Mouse (Mus musculus) adrenal gland, postnatal 36 days (tissue): ENCODE data around the gene Ptchd4. TPM values are rescaled to one million over a fixed set of nuclear protein-coding genes. Genes with fewer than 3 reads are reported as not detected.

Experiments
- DNase-seq, 2 experiments: peaks; one replicate each; pipeline ENCODE4 v3.0.0; 2021; ENCODE audit warnings: mixed read lengths in 1 of 2
- total RNA-seq, 2 experiments: library from RNA; stranded (reverse); gene quantifications; 2 replicates each; pipeline ENCODE4 v1.2.3; 2021

The Ptchd4 gene
- total RNA-seq, 2 experiments from 2014 or later = 0.07 TPM; not detected in 1

- no peak for DNase-seq
Measured at GRCm38 (mm10) chr17:42427961-42428360, 112.2 kb downstream of the Ptchd4 start.

DNA sequence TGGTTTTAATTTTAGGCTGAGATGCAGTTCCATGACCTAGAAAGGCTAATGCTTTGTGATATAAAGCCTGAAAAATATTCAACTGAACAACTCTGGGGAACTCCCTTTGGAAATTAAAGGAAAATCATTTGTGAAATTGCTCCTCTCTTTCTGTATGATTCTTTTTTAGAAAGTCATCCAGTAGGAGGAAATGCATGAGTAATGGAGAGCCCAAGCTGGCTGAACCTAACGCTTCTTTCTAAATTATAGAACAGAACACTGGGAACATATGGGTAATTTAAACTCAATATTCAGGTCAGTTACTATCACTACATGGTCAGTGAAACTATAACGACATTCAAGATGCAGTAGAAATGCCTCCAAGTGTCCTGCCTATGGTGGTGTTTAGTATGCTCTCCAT lies 114.6 kb downstream of the Ptchd4 start:
- DNase-seq = no peak

DNA sequence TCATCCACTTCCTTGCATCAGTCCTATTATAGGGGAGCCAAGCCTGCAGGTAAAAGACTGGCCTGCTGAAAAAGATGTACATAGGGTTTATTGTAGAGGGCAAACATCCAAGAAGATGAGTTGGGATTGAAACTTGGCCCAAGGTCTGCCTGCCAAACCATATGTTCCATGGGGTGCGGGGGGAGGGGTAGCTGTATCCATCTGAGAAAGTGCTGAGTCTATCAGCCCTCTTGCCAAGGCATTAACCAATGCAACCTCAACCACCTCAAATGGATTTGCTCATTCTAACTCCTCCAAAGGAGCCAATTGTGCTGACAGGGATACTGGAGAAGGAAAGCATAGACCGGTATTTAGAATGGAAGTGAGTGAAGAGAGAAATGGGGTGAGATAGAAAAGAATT lies 136.5 kb downstream of the Ptchd4 start:
- DNase-seq = no peak

DNA sequence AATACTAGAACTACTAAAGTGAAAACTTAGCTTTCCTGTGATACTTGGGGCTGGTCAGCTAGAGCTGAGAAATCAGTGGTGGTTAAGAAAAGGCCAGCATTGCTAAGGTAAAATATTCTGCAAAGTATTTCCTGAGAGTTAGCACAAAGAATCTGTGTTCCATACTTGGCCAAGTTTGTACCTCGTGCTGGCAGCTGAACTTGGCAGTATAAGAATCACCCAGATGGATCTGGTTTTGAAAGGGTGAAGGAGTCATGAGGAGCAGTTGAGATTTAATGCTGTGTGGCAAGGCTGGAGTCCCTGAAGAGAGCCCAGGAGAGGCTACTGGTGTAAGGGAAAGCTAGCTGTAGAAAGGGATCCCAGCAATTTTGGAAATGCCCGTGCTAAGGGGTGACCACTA lies 140.7 kb downstream of the Ptchd4 start:
- no peak for DNase-seq

- DNase-seq = no peak
Measured at GRCm38 (mm10) chr17:42462726-42463125, 147.0 kb downstream of the Ptchd4 start.

GRCm38 (mm10) chr17:42480173-42480991 lies 164.6 kb downstream of the Ptchd4 start:
- DNase-seq = peak in 1 of 2 experiments; percentile 6

DNA sequence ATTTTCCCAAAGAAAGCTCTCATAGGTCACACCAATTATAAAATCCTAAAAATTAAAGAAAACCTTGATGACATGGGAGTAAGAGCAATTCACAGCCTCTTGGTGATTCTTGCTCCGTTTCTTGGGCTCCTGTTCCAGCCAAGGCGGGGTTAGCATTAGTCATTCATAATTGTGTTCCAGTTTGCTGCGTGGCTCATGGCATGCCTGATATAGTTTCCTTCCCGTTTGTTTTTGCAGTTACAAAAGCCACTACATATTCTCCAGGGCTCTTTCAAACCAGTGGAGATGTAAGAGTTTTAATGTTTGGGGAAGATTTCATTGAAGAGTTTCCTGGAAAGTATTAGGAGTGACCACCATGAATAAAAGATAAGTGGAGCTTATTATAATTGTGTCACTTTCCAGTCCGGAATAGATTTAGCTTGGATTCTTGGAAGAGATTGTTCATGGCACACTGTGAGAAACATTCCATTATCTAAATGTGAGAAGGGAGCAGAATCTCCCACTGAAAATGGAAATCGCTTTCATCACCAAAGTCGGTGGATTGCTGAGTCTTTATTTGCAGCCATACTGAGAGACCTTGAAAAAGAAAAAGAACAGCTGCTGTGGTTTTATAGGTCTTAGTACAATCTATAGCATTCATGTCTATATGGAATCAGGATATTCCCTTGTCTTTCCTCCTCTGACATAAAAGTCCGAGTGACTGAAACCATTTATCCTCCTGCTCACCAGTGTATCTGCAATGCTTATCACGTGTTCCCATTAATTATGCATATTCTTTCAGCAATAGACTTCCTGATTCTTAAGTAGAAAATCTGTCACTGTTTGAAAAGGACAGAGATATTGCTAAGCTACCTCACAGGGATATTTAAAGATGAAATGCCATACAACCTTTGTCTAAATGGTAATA lies 193.9 kb downstream of the Ptchd4 start:
- DNase-seq = peak in 1 of 2 experiments; percentile 1

DNA sequence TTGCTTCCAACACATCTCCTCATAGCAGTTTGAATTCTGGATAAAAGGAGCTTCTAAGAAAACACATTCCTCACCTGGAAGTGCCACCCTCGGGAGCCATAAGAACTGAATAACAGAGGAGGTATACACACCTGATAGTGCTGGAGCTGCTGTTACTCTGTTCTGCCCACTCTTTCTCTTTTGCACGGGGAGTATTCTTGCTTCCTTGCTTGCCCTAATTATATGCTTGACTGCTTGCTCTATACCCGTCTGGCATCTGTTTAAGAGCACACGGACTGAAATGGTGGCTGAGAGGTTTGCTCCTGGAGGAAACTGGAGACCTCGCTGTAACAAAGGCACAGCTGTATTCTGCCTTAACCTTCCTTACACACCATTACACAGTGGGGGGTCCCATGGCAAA lies 214.4 kb downstream of the Ptchd4 start:
- no peak for DNase-seq

DNA sequence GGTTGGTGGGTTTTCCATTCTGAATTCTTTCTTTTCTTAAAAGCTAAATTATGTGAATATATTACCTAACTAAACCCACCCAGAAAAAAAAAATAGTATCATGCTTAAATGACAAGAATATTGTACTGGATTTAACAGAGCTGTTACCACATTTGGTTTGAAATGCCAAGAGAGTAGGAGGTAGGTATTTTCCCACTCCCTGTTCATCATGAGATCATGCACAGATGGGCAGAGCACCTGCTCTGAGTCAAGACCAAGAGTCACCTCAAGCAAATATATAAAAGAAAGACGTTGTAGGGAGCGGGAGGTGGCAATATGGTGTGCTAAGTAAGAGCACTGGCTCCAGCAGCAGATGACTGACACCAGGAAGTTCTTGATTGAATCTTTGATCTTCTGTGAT lies 233.8 kb downstream of the Ptchd4 start:
- no peak for DNase-seq
